Mouse (Mus musculus) forebrain, postnatal 0 days (tissue): ENCODE data around the gene Bahd1. TPM values are rescaled to one million over a fixed set of nuclear protein-coding genes. Genes with fewer than 3 reads are reported as not detected.

Source experiments
- ATAC-seq: fragments of 200-750 bp; cut with Nextera tagmentation; 2 replicates; pipeline ENCODE4 v1.8.0; 2017; ENCODE audit warnings: mild to moderate bottlenecking, moderate library complexity
- DNase-seq: peaks from one replicate; pipeline ENCODE4 v3.0.0-alpha.2; 2015
- H3K27ac ChIP-seq: fragments of 300-500 bp; sonication (generic); 2 replicates; pipeline ENCODE4 v1.5.1; 2014; ENCODE audit warnings: low read depth, mild to moderate bottlenecking, antibody characterized with exemption, low read length, moderate library complexity, mixed read lengths
- H3K27me3 ChIP-seq: fragments of 300-500 bp; sonication (generic); 2 replicates; pipeline ENCODE4 v1.6.1; 2014; ENCODE audit warnings: mild to moderate bottlenecking, low read length, mixed read lengths; ENCODE audit not compliant: insufficient read depth
- H3K36me3 ChIP-seq: fragments of 300-500 bp; sonication (generic); 2 replicates; pipeline ENCODE4 v1.6.1; 2014; ENCODE audit warnings: mild to moderate bottlenecking, moderate library complexity; ENCODE audit not compliant: insufficient read depth
- H3K4me1 ChIP-seq: fragments of 300-500 bp; sonication (generic); 2 replicates; pipeline ENCODE4 v1.6.1; 2014; ENCODE audit warnings: antibody characterized with exemption; ENCODE audit not compliant: insufficient read depth
- H3K4me2 ChIP-seq: fragments of 300-500 bp; sonication (generic); 2 replicates; pipeline ENCODE4 v1.6.1; 2014; ENCODE audit warnings: low read depth, mild to moderate bottlenecking, moderate library complexity
- H3K4me3 ChIP-seq: fragments of 300-500 bp; sonication (generic); 2 replicates; pipeline ENCODE4 v1.5.1; 2014; ENCODE audit warnings: low read depth, low read length, mixed read lengths
- H3K9ac ChIP-seq: fragments of 300-500 bp; sonication (generic); 2 replicates; pipeline ENCODE4 v1.6.1; 2014; ENCODE audit warnings: mild to moderate bottlenecking
- H3K9me3 ChIP-seq: fragments of 300-500 bp; sonication (generic); 2 replicates; pipeline ENCODE4 v1.6.1; 2016; ENCODE audit warnings: low read length
- CTCF ChIP-seq: sonication (generic); IDR thresholded peaks from 2 replicates; pipeline ENCODE4 v1.5.1; 2016; ENCODE audit warnings: antibody characterized with exemption, control low read depth, low read depth
- WGBS: fragments of 180-500 bp; shearing (Covaris S2); extraction: QIAGEN DNeasy Blood & Tissue Kit; methylation state at CpG from one replicate; pipeline ENCODE4 v1.1.7; 2014; 5-methylcytosine and 5-hydroxymethylcytosine counted together
- polyA plus RNA-seq: library from polyadenylated mRNA; unstranded; fragments of >200 nt; fragmentation: Nextera tagmentation; extraction: Ambion mirVana; gene quantifications from 2 replicates; pipeline ENCODE4 v1.2.1, GENCODE M21; 2015
- total RNA-seq: library from RNA; depleted of rRNA; stranded (reverse); fragments of >200 nt; gene quantifications from 2 replicates; pipeline ENCODE4 v1.2.3, GENCODE M21; 2014; rRNA removed

Gene Bahd1
- total and polyA plus RNA-seq, 2 experiments from 2014 or later = 5.1 to 19.9 TPM

DNA sequence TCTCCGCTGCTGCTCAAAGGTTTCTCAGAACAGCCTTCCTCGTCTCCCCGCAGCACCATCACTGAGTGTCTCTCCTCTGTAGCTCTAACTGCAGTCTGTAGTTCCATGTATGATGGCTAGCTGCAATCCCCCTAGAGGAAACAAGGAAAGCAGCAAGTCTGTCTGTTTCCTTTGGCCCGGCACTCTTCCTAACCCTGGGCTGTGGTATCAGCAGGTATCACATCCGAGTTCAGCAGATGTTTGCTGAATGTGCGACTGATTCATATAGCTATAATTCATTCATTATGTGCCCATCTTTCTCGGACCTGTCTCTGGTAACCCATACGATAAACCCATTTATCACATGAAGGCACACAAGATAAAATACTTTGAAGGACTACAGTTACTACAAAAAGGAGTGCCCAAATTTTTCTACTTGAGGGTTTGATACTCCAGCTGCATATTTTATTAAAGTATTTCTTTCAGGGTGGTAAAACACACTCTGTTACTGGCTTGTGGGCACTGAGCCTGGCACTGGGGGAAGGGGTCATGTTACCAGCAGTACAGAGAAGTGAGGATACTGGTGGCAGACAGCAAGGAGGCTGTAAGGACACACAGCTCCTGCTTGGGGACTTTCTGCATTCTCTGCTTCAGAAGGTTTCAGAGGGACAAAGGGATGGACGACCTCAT, 63.0 kb downstream of the Bahd1 start:
- H3K27me3 ChIP-seq = no peaks in the 10 kb centered on the region
- H3K4me3 ChIP-seq = no peak overlapping the region
- no peaks in the 10 kb centered on the region for H3K4me1 ChIP-seq
- 61% methylated on average over 9 of the region's 9 CpGs for WGBS
- DNase-seq (no peak), ATAC-seq (no peak)
- no peak overlapping the region for H3K4me2 ChIP-seq
- no peaks in the 10 kb centered on the region for H3K9me3 ChIP-seq
- no peaks in the 10 kb centered on the region for H3K36me3 ChIP-seq
- H3K9ac ChIP-seq = no peak overlapping the region
- no peak overlapping the region for H3K27ac ChIP-seq
- TF ChIP-seq CTCF = peak; percentile 38; the same call in 1 of the 2 replicates

DNA sequence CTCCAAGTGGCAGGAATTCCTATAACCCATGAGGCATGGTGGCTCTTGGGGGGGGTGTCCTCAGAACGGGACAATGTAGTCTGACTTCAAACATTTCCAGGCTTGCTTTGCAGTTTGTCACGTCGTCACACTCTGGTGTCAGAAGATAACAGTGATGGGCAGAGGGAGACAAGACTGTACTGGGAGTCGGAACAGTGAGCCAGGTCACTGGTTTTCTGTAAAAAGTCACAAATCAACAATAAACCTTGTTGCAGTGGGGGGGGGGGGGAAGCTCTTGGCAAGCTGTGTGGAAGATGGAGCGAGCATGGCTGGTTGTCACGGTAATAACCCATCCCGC, 63.5 kb downstream of the Bahd1 start:
- ATAC-seq (peak; percentile 55; the same call in 1 of the 2 replicates), DNase-seq (no peak)
- Histone ChIP-seq H3K4me1 (no peaks in the 10 kb centered on the region), H3K36me3 (no peaks in the 10 kb centered on the region), H3K27me3 (no peaks in the 10 kb centered on the region), H3K9me3 (no peaks in the 10 kb centered on the region), H3K27ac (no peak overlapping the region), H3K9ac (no peak overlapping the region), H3K4me3 (no peak overlapping the region), H3K4me2 (no peak overlapping the region)
- WGBS = 72% methylated on average over 7 of the region's 7 CpGs
- TF ChIP-seq CTCF = no peak

DNA sequence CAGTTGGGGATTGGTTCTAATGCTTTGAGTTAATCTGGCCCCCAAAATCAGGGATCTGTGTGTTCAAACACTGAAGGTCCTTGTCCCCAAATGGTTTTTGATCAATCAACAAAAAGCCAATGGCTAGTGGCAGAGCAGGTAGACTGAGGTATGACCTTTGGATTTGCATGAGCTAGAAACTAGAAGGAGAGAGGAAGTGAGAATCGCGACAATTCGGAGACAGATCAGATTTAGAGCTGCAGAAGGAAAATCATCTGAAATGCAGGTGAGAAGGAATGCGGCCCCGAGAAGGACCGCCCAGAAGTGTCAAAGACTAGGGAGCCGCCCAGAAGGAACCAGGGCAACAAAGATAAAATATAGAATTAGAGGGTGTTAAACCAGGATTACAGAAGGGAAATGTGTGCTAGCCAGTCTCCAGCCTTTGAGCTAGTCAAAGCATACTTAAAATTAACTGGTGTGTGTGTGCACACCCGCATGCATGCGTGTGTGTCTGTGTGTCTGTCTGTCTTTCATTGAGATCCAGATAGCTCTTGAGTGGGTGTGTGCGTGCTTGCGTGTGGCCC, 69.5 kb downstream of the Bahd1 start:
- Histone ChIP-seq H3K9ac (no peak overlapping the region), H3K4me1 (0 out of 2 replicates have a peak, but pooled peaks cover 2% of the 10 kb centered on the region), H3K4me2 (no peak overlapping the region), H3K27me3 (peaks cover 12% of the 10 kb centered on the region), H3K27ac (no peak overlapping the region), H3K36me3 (no peaks in the 10 kb centered on the region), H3K9me3 (no peaks in the 10 kb centered on the region), H3K4me3 (no peak overlapping the region)
- DNase-seq = no peak
- no peak for TF ChIP-seq CTCF
- 88% methylated on average over 11 of the region's 11 CpGs for WGBS
- no peak for ATAC-seq

DNA sequence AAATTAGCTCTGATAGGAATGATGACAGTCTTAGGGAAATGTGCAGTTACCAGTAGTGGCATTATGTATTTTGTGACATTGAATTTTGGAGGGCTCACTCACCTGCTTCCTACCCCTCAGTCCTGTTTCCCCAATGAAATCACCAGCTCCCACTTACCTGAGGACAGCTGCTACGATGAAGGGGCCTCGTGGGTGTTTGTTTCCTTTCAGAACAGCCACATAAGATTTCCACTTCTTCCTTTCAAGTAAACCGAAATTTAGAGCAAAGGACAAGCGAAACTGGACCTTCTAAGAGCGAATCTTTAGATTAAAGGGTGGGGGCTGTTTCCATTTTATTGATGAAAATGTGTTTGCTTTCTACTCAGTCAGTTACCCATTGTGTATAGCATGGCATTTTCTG, 71.9 kb downstream of the Bahd1 start:
- Histone ChIP-seq H3K9me3 (no peaks in the 10 kb centered on the region), H3K36me3 (no peaks in the 10 kb centered on the region), H3K4me2 (0 out of 2 replicates have a peak overlapping the region, but pooled peaks have one; percentile 84), H3K27ac (no peak overlapping the region), H3K4me1 (0 out of 2 replicates have a peak, but pooled peaks cover 2% of the 10 kb centered on the region), H3K9ac (no peak overlapping the region), H3K27me3 (peaks cover 17% of the 10 kb centered on the region), H3K4me3 (no peak overlapping the region)
- no peak for TF ChIP-seq CTCF
- WGBS = 78% methylated on average over 5 of the region's 5 CpGs
- ATAC-seq (no peak), DNase-seq (no peak)

DNA sequence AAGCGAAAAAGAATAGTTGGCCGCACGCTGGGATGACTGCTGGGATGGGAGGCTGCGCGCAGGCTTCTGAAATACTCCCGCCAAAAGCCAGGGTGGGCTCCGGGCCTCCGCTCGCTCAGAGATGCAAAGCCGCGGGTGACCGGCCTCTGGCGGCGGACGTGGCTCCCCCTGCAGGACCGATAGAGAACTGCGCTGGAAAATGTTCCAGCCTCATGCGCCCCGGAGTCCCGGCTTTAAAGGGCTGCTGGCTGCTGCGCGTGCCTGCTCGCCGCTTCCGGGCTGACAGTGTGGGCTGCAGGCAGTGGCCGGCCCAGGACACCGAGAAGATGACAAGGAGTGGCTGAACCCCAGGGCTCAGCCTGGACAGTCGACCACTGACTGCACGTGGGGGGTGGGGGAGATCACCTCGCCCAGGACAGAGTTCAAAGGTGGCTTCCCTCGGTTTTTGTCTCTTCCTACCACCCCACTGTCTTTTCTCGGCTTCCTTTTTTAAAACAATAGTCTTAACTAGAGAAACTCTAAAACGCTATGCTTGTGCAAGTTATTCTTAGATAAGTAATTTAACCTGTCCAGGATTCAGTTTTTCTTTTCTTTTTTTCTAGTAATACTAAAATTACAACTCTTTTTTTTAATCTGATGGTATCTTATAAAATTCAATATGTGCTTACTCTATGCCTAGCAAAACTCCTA, 72.7 kb downstream of the Bahd1 start:
- peak overlapping the region; percentile 39 for H3K4me3 ChIP-seq
- TF ChIP-seq CTCF = peak; percentile 90

More for the DNA sequence above, 72.7 kb downstream of the Bahd1 start:
- no peaks in the 10 kb centered on the region for H3K9me3 ChIP-seq
- H3K4me1 ChIP-seq = 0 out of 2 replicates have a peak, but pooled peaks cover 2% of the 10 kb centered on the region
- 2% methylated on average over 33 of the region's 33 CpGs for WGBS
- peak overlapping the region; percentile 84 for H3K4me2 ChIP-seq
- H3K27ac ChIP-seq = no peak overlapping the region
- DNase-seq (peak; percentile 91), ATAC-seq (peak; percentile 67)
- H3K36me3 ChIP-seq = no peaks in the 10 kb centered on the region
- H3K9ac ChIP-seq = peak overlapping the region; percentile 40; the same call in 1 of the 2 replicates
- peaks cover 23% of the 10 kb centered on the region for H3K27me3 ChIP-seq

Other genes starting within 250 kb of the Bahd1 start
- gene Pak6, start 237.1 kb upstream of the Bahd1 start, total RNA-seq = 71.4 and 84.4 TPM in 2 replicates
- gene Pak6, start 237.1 kb upstream of the Bahd1 start, polyA plus RNA-seq = 39.6 and 61.9 TPM in 2 replicates
- gene Ankrd63, start 196.4 kb upstream of the Bahd1 start, total RNA-seq = 1.1 and 2.0 TPM in 2 replicates
- 0.62 and 0.64 TPM in 2 replicates for gene Ankrd63, start 196.4 kb upstream of the Bahd1 start, polyA plus RNA-seq
- gene Plcb2, start 171.9 kb upstream of the Bahd1 start, total RNA-seq = 0.92 and 1.1 TPM in 2 replicates
- 0.52 and 0.83 TPM in 2 replicates for gene Plcb2, start 171.9 kb upstream of the Bahd1 start, polyA plus RNA-seq
- gene Inafm2, start 154.6 kb upstream of the Bahd1 start, total RNA-seq = 13.8 and 14.2 TPM in 2 replicates
- 15.7 and 17.2 TPM in 2 replicates for gene Inafm2, start 154.6 kb upstream of the Bahd1 start, polyA plus RNA-seq
- 1.8 and 2.4 TPM in 2 replicates for gene Ccdc9b, start 137.7 kb upstream of the Bahd1 start, total RNA-seq
- gene Ccdc9b, start 137.7 kb upstream of the Bahd1 start, polyA plus RNA-seq = 0.33 and 0.53 TPM in 2 replicates
- not detected in 2 replicates for gene Phgr1, start 127.6 kb upstream of the Bahd1 start, total RNA-seq
- gene Phgr1, start 127.6 kb upstream of the Bahd1 start, polyA plus RNA-seq = not detected in 2 replicates
- 48.4 and 91.3 TPM in 2 replicates for gene Disp2, start 120.7 kb upstream of the Bahd1 start, total RNA-seq
- gene Disp2, start 120.7 kb upstream of the Bahd1 start, polyA plus RNA-seq = 25.4 and 40.4 TPM in 2 replicates
- 7.1 and 7.5 TPM in 2 replicates for gene Knstrn, start 86.4 kb upstream of the Bahd1 start, total RNA-seq
- gene Knstrn, start 86.4 kb upstream of the Bahd1 start, polyA plus RNA-seq = 11.9 and 13.1 TPM in 2 replicates
- 49.0 and 50.5 TPM in 2 replicates for gene Ivd, start 38.4 kb upstream of the Bahd1 start, total RNA-seq
- 42.9 and 45.8 TPM in 2 replicates for gene Ivd, start 38.4 kb upstream of the Bahd1 start, polyA plus RNA-seq
- 2.9 and 4.0 TPM in 2 replicates for gene Chst14, start 26.1 kb downstream of the Bahd1 start, total RNA-seq
- 3.6 and 3.9 TPM in 2 replicates for gene Chst14, start 26.1 kb downstream of the Bahd1 start, polyA plus RNA-seq
- gene Ccdc32, start 129.0 kb downstream of the Bahd1 start, total RNA-seq = 51.4 and 52.3 TPM in 2 replicates
- gene Ccdc32, start 129.0 kb downstream of the Bahd1 start, polyA plus RNA-seq = 56.3 and 64.3 TPM in 2 replicates
- gene Rpusd2, start 134.4 kb downstream of the Bahd1 start, total RNA-seq = 9.4 and 10.3 TPM in 2 replicates
- gene Rpusd2, start 134.4 kb downstream of the Bahd1 start, polyA plus RNA-seq = 3.6 TPM in 2 replicates
- 4.6 and 5.0 TPM in 2 replicates for gene Knl1, start 146.7 kb downstream of the Bahd1 start, total RNA-seq
- gene Knl1, start 146.7 kb downstream of the Bahd1 start, polyA plus RNA-seq = 3.8 and 5.2 TPM in 2 replicates
- gene Rad51, start 212.4 kb downstream of the Bahd1 start, total RNA-seq = 1.2 and 1.4 TPM in 2 replicates
- 6.3 and 8.4 TPM in 2 replicates for gene Rad51, start 212.4 kb downstream of the Bahd1 start, polyA plus RNA-seq